ENCODE assay signal across 13 mouse cellular contexts in the genomic region with DNA sequence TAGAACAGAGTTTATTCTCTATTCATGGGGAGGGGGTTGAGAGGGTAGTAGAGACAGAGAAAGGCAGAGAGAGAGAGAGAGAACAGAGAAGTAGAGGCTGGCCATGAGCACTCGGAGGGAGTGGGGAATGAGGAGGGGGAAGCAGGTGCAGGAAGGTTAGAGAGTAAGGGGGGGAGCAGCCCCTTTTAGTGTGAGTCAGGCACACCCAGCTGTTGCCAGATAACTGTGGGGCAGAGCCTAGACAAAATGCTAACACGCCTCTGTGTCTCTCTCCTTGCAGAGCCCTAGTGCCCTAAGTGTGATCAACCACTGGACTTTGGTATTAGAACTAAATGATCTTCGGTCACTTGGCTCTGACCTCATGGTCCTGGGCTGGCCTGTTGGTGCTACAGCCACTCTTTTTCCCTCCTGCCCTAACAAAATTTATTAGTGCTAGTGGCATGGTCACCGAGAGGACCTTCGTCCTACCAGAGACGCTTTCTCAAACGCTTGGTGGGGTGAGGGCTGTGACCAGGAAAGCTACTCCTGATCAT. TPM values are rescaled to one million over a fixed set of nuclear protein-coding genes. Genes with fewer than 3 reads are reported as not detected.
A peak's percentile ranks its signal among the peaks of the same experiment; 100 is the strongest.
DNase-seq lines count a peak whose midpoint lies in the region; ATAC-seq and TF ChIP-seq lines count a peak whose summit lies in the region.
"Had no signal": no experiment of that assay in that cellular context is flagged by ENCODE, and none has a peak within 500 bp of the region (broad histone marks: within the 10 kb centered on the region; RNA-seq: fewer than 3 reads in every experiment).

No protein-coding gene starts in this region.

- H3K9me3 ChIP-seq in kidney, embryonic 14.5 days (ENCODE audit: control insufficient read depth, low read length): no peaks in the 10 kb centered on the region
- H3K9me3 ChIP-seq in E14TG2a.4 (ENCODE audit: low read length): peaks cover 30% of the 10 kb centered on the region
- H3K9me3 ChIP-seq in limb, embryonic 15.5 days: no peaks in the 10 kb centered on the region
- H3K9me3 ChIP-seq: G1E; midbrain, embryonic 15.5 days had no signal

- no peak overlapping the region for H3K27ac ChIP-seq in kidney, embryonic 14.5 days (ENCODE audit: low read depth, low read length)
- H3K27ac ChIP-seq in brown adipose tissue, adult 24 weeks (replicated peaks; ENCODE audit: low read depth, low read length): peak overlapping the region; percentile 88
- H3K27ac ChIP-seq in limb, embryonic 15.5 days: peak overlapping the region; percentile 86; the same call in 1 of the 2 replicates
- no peak overlapping the region for H3K27ac ChIP-seq in left cerebral cortex, adult 2 months
- H3K27ac ChIP-seq: midbrain, embryonic 15.5 days had no signal

- peak; percentile 31 for DNase-seq in kidney, adult 9 months
- no peak for DNase-seq in layer of hippocampus, adult 8-10 months (ENCODE audit: low spot score in 2 of 2)
- no peak for DNase-seq in left cerebral cortex, adult 2 months (ENCODE audit: extremely low spot score in 1 of 2, low spot score in 2 of 2)
- no peak for DNase-seq in embryo, embryonic 11 days

- ATAC-seq in kidney, embryonic 14.5 days (ENCODE audit: low FRiP score, low TSS enrichment): no peak
- no peak for ATAC-seq in limb, embryonic 15.5 days (ENCODE audit: insufficient number of reproducible peaks, low FRiP score, low TSS enrichment, low read depth)
- ATAC-seq: midbrain, embryonic 15.5 days had no signal

- intact Hi-C loops in left cerebral cortex, adult 2 months (cut with DNase I): no loop called here

- H3K27me3 ChIP-seq in kidney, embryonic 14.5 days (ENCODE audit: control insufficient read depth, insufficient read depth, low read length): no peaks in the 10 kb centered on the region
- H3K27me3 ChIP-seq in E14TG2a.4 (ENCODE audit: insufficient read depth, low read length): no peaks in the 10 kb centered on the region
- no peaks in the 10 kb centered on the region for H3K27me3 ChIP-seq in limb, embryonic 15.5 days
- H3K27me3 ChIP-seq: midbrain, embryonic 15.5 days had no signal

- H3K36me3 ChIP-seq in kidney, embryonic 14.5 days (ENCODE audit: control insufficient read depth, insufficient read depth, low read length): no peaks in the 10 kb centered on the region
- H3K36me3 ChIP-seq in E14TG2a.4 (ENCODE audit: insufficient read depth, low read length): peaks cover 7% of the 10 kb centered on the region; the same call in 1 of the 2 replicates
- no peaks in the 10 kb centered on the region for H3K36me3 ChIP-seq in limb, embryonic 15.5 days
- H3K36me3 ChIP-seq: G1E; midbrain, embryonic 15.5 days had no signal

- no peak overlapping the region for H3K9ac ChIP-seq in kidney, embryonic 14.5 days (ENCODE audit: low read depth, low read length)
- H3K9ac ChIP-seq in limb, embryonic 15.5 days: no peak overlapping the region
- H3K9ac ChIP-seq: midbrain, embryonic 15.5 days had no signal

- WGBS in kidney, embryonic 14.5 days: 82% methylated on average over 7 of the region's 7 CpGs
- WGBS in limb, embryonic 15.5 days: 86% methylated on average over 7 of the region's 7 CpGs

- no peak overlapping the region for H3K4me2 ChIP-seq in kidney, embryonic 14.5 days (replicated peaks; ENCODE audit: low read depth, low read length)
- no peak overlapping the region for H3K4me2 ChIP-seq in limb, embryonic 15.5 days
- H3K4me2 ChIP-seq: midbrain, embryonic 15.5 days had no signal

- H3K4me1 ChIP-seq in kidney, embryonic 14.5 days (ENCODE audit: control insufficient read depth, insufficient read depth, low read length): peaks cover 23% of the 10 kb centered on the region
- peaks cover 62% of the 10 kb centered on the region for H3K4me1 ChIP-seq in E14TG2a.4 (replicated peaks; ENCODE audit: low read depth, low read length)
- no peaks in the 10 kb centered on the region for H3K4me1 ChIP-seq in brown adipose tissue, adult 24 weeks (ENCODE audit: control insufficient read depth, insufficient read depth, insufficient read length, low read length)
- peaks cover 30% of the 10 kb centered on the region for H3K4me1 ChIP-seq in limb, embryonic 15.5 days
- H3K4me1 ChIP-seq: midbrain, embryonic 15.5 days had no signal

- TF ChIP-seq CTCF in E14TG2a.4 (conservative IDR thresholded peaks at IDR 0.05; ENCODE audit: low read length): no peak
- TF ChIP-seq CTCF in left cerebral cortex, adult 2 months (IDR thresholded peaks at IDR 0.05): no peak

- H3K4me3 ChIP-seq in kidney, embryonic 14.5 days (ENCODE audit: low read length): no peak overlapping the region
- H3K4me3 ChIP-seq in E14TG2a.4 (replicated peaks; ENCODE audit: low read length): peak overlapping the region; percentile 76; the same call in 1 of the 2 replicates
- H3K4me3 ChIP-seq in brown adipose tissue, adult 24 weeks (ENCODE audit: insufficient read depth, low read depth, low read length): no peak overlapping the region
- no peak overlapping the region for H3K4me3 ChIP-seq in limb, embryonic 15.5 days
- H3K4me3 ChIP-seq in left cerebral cortex, adult 2 months: no peak overlapping the region
- H3K4me3 ChIP-seq: midbrain, embryonic 15.5 days had no signal

RNA-seq across cellular contexts. Expression of gene Ifitm3, which starts 0.7 kb away (rescaled TPM):
- polyA plus RNA-seq in kidney, embryonic 14.5 days (2014; fragmentation: Nextera tagmentation; extraction: Ambion mirVana): 154 and 166 TPM in 2 replicates
- polyA plus RNA-seq in brown adipose tissue, adult 24 weeks (2012; ENCODE audit: insufficient read depth, insufficient read length, missing spikeins): 117 and 134 TPM in 2 replicates
- polyA plus RNA-seq in limb, embryonic 15.5 days (2015; fragmentation: Nextera tagmentation; extraction: Ambion mirVana): 217 and 218 TPM in 2 replicates
- 10 to 100 TPM in 3 of 4 experiments, 1 to 10 TPM in 1; 9.0 to 40.6 (median 20.8) TPM for total RNA-seq in layer of hippocampus, adult 8-10 months (2022)
- total RNA-seq in left cerebral cortex, adult 2 months (2021): 10 to 100 TPM; 10.9 to 16.7 TPM
- total RNA-seq: G1E had no signal
- polyA plus RNA-seq: G1E had no signal

RNA-seq across cellular contexts. Expression of gene Ifitm6, which starts 6.4 kb away (rescaled TPM):
- polyA plus RNA-seq in kidney, embryonic 14.5 days (2014; fragmentation: Nextera tagmentation; extraction: Ambion mirVana): 0.84 and 1.6 TPM in 2 replicates
- 2.1 TPM in 1 of 2 replicates, not detected in the other for polyA plus RNA-seq in brown adipose tissue, adult 24 weeks (2012; ENCODE audit: insufficient read depth, insufficient read length, missing spikeins)
- polyA plus RNA-seq in limb, embryonic 15.5 days (2015; fragmentation: Nextera tagmentation; extraction: Ambion mirVana): 1.0 and 1.3 TPM in 2 replicates
- total RNA-seq in layer of hippocampus, adult 8-10 months (2022): 1 to 10 TPM in 1 of 4 experiments, not detected in 3; 1.1 TPM
- under 1 TPM in 1 of 2 experiments, not detected in 1; 0.57 TPM for total RNA-seq in left cerebral cortex, adult 2 months (2021)
- total RNA-seq: G1E; layer of hippocampus, postnatal 25 days had no signal
- polyA plus RNA-seq: G1E; hindbrain, embryonic 11.5 days had no signal

RNA-seq across cellular contexts. Expression of gene Gm17387, which starts 17.6 kb away (rescaled TPM):
- polyA plus RNA-seq in kidney, embryonic 14.5 days (2014; fragmentation: Nextera tagmentation; extraction: Ambion mirVana): not detected in 2 replicates
- polyA plus RNA-seq in brown adipose tissue, adult 24 weeks (2012; ENCODE audit: insufficient read depth, insufficient read length, missing spikeins): not detected in 2 replicates
- polyA plus RNA-seq in limb, embryonic 15.5 days (2015; fragmentation: Nextera tagmentation; extraction: Ambion mirVana): not detected in 2 replicates
- not detected for total RNA-seq in layer of hippocampus, adult 8-10 months (2022)
- not detected for total RNA-seq in left cerebral cortex, adult 2 months (2021)
- total RNA-seq: G1E; layer of hippocampus, postnatal 25 days had no signal
- polyA plus RNA-seq: cortical plate, adult 2 months; G1E; hindbrain, embryonic 11.5 days; midbrain, embryonic 15.5 days had no signal

RNA-seq across cellular contexts. Expression of gene Ifitm1, which starts 44.3 kb away (rescaled TPM):
- polyA plus RNA-seq in kidney, embryonic 14.5 days (2014; fragmentation: Nextera tagmentation; extraction: Ambion mirVana): 54.4 and 61.4 TPM in 2 replicates
- polyA plus RNA-seq in brown adipose tissue, adult 24 weeks (2012; ENCODE audit: insufficient read depth, insufficient read length, missing spikeins): not detected in 2 replicates
- 71.7 and 74.6 TPM in 2 replicates for polyA plus RNA-seq in limb, embryonic 15.5 days (2015; fragmentation: Nextera tagmentation; extraction: Ambion mirVana)
- 1 to 10 TPM; 2.5 to 5.1 (median 2.7) TPM for total RNA-seq in layer of hippocampus, adult 8-10 months (2022)
- total RNA-seq in left cerebral cortex, adult 2 months (2021): 1 to 10 TPM; 3.7 to 5.8 TPM
- polyA plus RNA-seq: G1E had no signal

RNA-seq across cellular contexts. Expression of gene B4galnt4, which starts 49.6 kb away (rescaled TPM):
- polyA plus RNA-seq in kidney, embryonic 14.5 days (2014; fragmentation: Nextera tagmentation; extraction: Ambion mirVana): 13.7 and 14.4 TPM in 2 replicates
- polyA plus RNA-seq in brown adipose tissue, adult 24 weeks (2012; ENCODE audit: insufficient read depth, insufficient read length, missing spikeins): not detected in 2 replicates
- polyA plus RNA-seq in limb, embryonic 15.5 days (2015; fragmentation: Nextera tagmentation; extraction: Ambion mirVana): 9.9 and 12.1 TPM in 2 replicates
- total RNA-seq in layer of hippocampus, adult 8-10 months (2022): 10 to 100 TPM; 72.5 to 87.3 (median 78.8) TPM
- 10 to 100 TPM; 87.4 to 95.9 TPM for total RNA-seq in left cerebral cortex, adult 2 months (2021)
- total RNA-seq: G1E had no signal
- polyA plus RNA-seq: G1E had no signal

Comparison
In these comparisons a context has a peak if more than half of its experiments do, and no peak if none do; other contexts are left out.
1. H3K27ac ChIP-seq: peak in brown adipose tissue, adult 24 weeks (single experiment) and limb, embryonic 15.5 days (single experiment); none in kidney, embryonic 14.5 days (single experiment) and left cerebral cortex, adult 2 months (single experiment).